Mouse (Mus musculus): ENCODE results near the gene Zbtb11.

GRCm38 (mm10) chr16:56006798-56007197 is 33.1 kb downstream of the Zbtb11 start:
- TF ChIP-seq CTCF (IDR thresholded peaks at IDR 0.05; ENCODE audit: low read depth) (no peak), EP300 (IDR thresholded peaks at IDR 0.05; ENCODE audit: low read depth) (no peak)

All from liver, postnatal 0 days (tissue).